Mouse (Mus musculus) intestine, postnatal 0 days (tissue): Measurements from ENCODE around the gene Ccl17. TPM values are rescaled to one million over a fixed set of nuclear protein-coding genes. Genes with fewer than 3 reads are reported as not detected.

ENCODE experiments used
- ATAC-seq: fragments of 200-750 bp; cut with Nextera tagmentation; 2 replicates; pipeline ENCODE4 v1.8.0; 2017; ENCODE audit warnings: mild to moderate bottlenecking, moderate TSS enrichment, moderate library complexity
- H3K27ac ChIP-seq: fragments of 300-500 bp; sonication (generic); 2 replicates; pipeline ENCODE4 v1.5.1; 2014; ENCODE audit warnings: mild to moderate bottlenecking, low read depth, low read length, moderate library complexity
- H3K27me3 ChIP-seq: fragments of 300-500 bp; sonication (generic); replicated peaks from 2 replicates; pipeline ENCODE4 v1.6.1; 2014; ENCODE audit warnings: low read length, mixed read lengths; ENCODE audit not compliant: control insufficient read depth, insufficient read depth
- H3K36me3 ChIP-seq: fragments of 300-500 bp; sonication (generic); 2 replicates; pipeline ENCODE4 v1.6.1; 2014; ENCODE audit warnings: mild to moderate bottlenecking, moderate library complexity; ENCODE audit not compliant: control insufficient read depth, insufficient read depth
- H3K4me1 ChIP-seq: fragments of 300-500 bp; sonication (generic); replicated peaks from 2 replicates; pipeline ENCODE4 v1.6.1; 2014; ENCODE audit warnings: antibody characterized with exemption, low read length, mixed read lengths; ENCODE audit not compliant: control insufficient read depth, insufficient read depth
- H3K4me2 ChIP-seq: fragments of 300-500 bp; sonication (generic); replicated peaks from 2 replicates; pipeline ENCODE4 v1.6.1; 2014; ENCODE audit warnings: low read depth, mild to moderate bottlenecking, moderate library complexity
- H3K4me3 ChIP-seq: fragments of 300-500 bp; sonication (generic); 2 replicates; pipeline ENCODE4 v1.5.1; 2014; ENCODE audit warnings: low read depth, low read length
- H3K9ac ChIP-seq: fragments of 300-500 bp; sonication (generic); 2 replicates; pipeline ENCODE4 v1.6.1; 2014; ENCODE audit warnings: mild to moderate bottlenecking, low read depth, low read length
- H3K9me3 ChIP-seq: fragments of 300-500 bp; sonication (generic); 2 replicates; pipeline ENCODE4 v1.6.1; 2016; ENCODE audit warnings: mixed run types; ENCODE audit not compliant: control insufficient read depth
- CTCF ChIP-seq: sonication (generic); IDR thresholded peaks from 2 replicates; pipeline ENCODE4 v1.5.1; 2016; ENCODE audit warnings: low read depth, mild to moderate bottlenecking, control low read depth, antibody characterized with exemption, moderate library complexity
- WGBS: fragments of 180-500 bp; shearing (Covaris S2); extraction: QIAGEN DNeasy Blood & Tissue Kit; methylation state at CpG from one replicate; pipeline ENCODE4 v1.1.7; 2014; 5-methylcytosine and 5-hydroxymethylcytosine counted together
- polyA plus RNA-seq: library from polyadenylated mRNA; unstranded; fragments of >200 nt; fragmentation: Nextera tagmentation; extraction: Ambion mirVana; gene quantifications from 2 replicates; pipeline ENCODE4 v1.2.1, GENCODE M21; 2015

Gene Ccl17
- polyA plus RNA-seq, result 1.2 and 1.3 TPM in 2 replicates

GRCm38 (mm10) chr8:94810153-94810552 lies at the start of gene Ccl17:
TSS of gene Ccl17 (plus strand) at chr8:94810453.
- Histone ChIP-seq H3K36me3 (no peaks in the 10 kb centered on the region), H3K4me1 (no peaks in the 10 kb centered on the region), H3K27me3 (no peaks in the 10 kb centered on the region), H3K4me2 (no peak within 1 kb of the TSS), H3K27ac (no peak within 1 kb of the TSS), H3K9me3 (no peaks in the 10 kb centered on the region), H3K9ac (no peak within 1 kb of the TSS), H3K4me3 (no peak within 1 kb of the TSS)
- no peak for TF ChIP-seq CTCF
- 37% methylated on average over 3 of the region's 3 CpGs for WGBS
- no peak for ATAC-seq

- Histone ChIP-seq H3K4me3 (no peak overlapping the region), H3K9ac (no peak overlapping the region), H3K4me1 (peaks cover 5% of the 10 kb centered on the region), H3K36me3 (no peaks in the 10 kb centered on the region), H3K27me3 (no peaks in the 10 kb centered on the region), H3K27ac (no peak overlapping the region), H3K4me2 (no peak overlapping the region), H3K9me3 (no peaks in the 10 kb centered on the region)
- 40% methylated on average over 9 of the region's 9 CpGs for WGBS
- ATAC-seq, result no peak
- no peak for TF ChIP-seq CTCF
Measured at GRCm38 (mm10) chr8:94767035-94767434, 43.2 kb upstream of the Ccl17 start.

GRCm38 (mm10) chr8:94770945-94771344 lies 39.3 kb upstream of the Ccl17 start:
- H3K36me3 ChIP-seq, result no peaks in the 10 kb centered on the region
- no peak overlapping the region for H3K4me3 ChIP-seq
- peak; percentile 95 for ATAC-seq
- H3K9me3 ChIP-seq, result no peaks in the 10 kb centered on the region
- peak overlapping the region; percentile 87 for H3K27ac ChIP-seq
- 11% methylated on average over 6 of the region's 6 CpGs for WGBS
- H3K9ac ChIP-seq, result 0 out of 2 replicates have a peak overlapping the region, but pooled peaks have one; percentile 34
- H3K4me2 ChIP-seq, result peak overlapping the region; percentile 80
- TF ChIP-seq CTCF, result no peak; the same call in 1 of the 2 replicates
- no peaks in the 10 kb centered on the region for H3K27me3 ChIP-seq
- H3K4me1 ChIP-seq, result peaks cover 5% of the 10 kb centered on the region

GRCm38 (mm10) chr8:94771941-94772670 lies 38.1 kb upstream of the Ccl17 start, which contains the start of gene Cx3cl1:
TSS of gene Cx3cl1 (plus strand) at chr8:94772009.
- no peaks in the 10 kb centered on the region for H3K27me3 ChIP-seq
- peak within 1 kb of the TSS; percentile 56 for H3K4me3 ChIP-seq
- TF ChIP-seq CTCF, result no peak
- no peaks in the 10 kb centered on the region for H3K9me3 ChIP-seq
- H3K9ac ChIP-seq, result peak within 1 kb of the TSS; percentile 63
- peak within 1 kb of the TSS; percentile 80 for H3K4me2 ChIP-seq
- under 1% methylated on average over 38 of the region's 38 CpGs for WGBS
- peak; percentile 74 for ATAC-seq
- no peaks in the 10 kb centered on the region; the same call in 1 of the 2 replicates for H3K36me3 ChIP-seq
- H3K27ac ChIP-seq, result peak within 1 kb of the TSS; percentile 87
- H3K4me1 ChIP-seq, result peaks cover 5% of the 10 kb centered on the region

- no peaks in the 10 kb centered on the region; the same call in 1 of the 2 replicates for H3K36me3 ChIP-seq
- ATAC-seq, result no peak
Measured at GRCm38 (mm10) chr8:94773048-94773447, 37.2 kb upstream of the Ccl17 start.

GRCm38 (mm10) chr8:94773700-94774171 lies 36.5 kb upstream of the Ccl17 start:
- no peak for TF ChIP-seq CTCF
- peak overlapping the region; percentile 80 for H3K4me2 ChIP-seq
- H3K36me3 ChIP-seq, result no peaks in the 10 kb centered on the region; the same call in 1 of the 2 replicates
- no peak overlapping the region for H3K4me3 ChIP-seq
- H3K27ac ChIP-seq, result no peak overlapping the region
- no peak overlapping the region for H3K9ac ChIP-seq
- peaks cover 12% of the 10 kb centered on the region for H3K4me1 ChIP-seq
- 63% methylated on average over 12 of the region's 12 CpGs for WGBS
- ATAC-seq, result no peak
- no peaks in the 10 kb centered on the region for H3K9me3 ChIP-seq
- H3K27me3 ChIP-seq, result no peaks in the 10 kb centered on the region

More at GRCm38 (mm10) chr8:94773048-94773447, 37.2 kb upstream of the Ccl17 start:
- H3K4me2 ChIP-seq, result peak overlapping the region; percentile 80
- peaks cover 8% of the 10 kb centered on the region for H3K4me1 ChIP-seq
- no peaks in the 10 kb centered on the region for H3K27me3 ChIP-seq
- H3K27ac ChIP-seq, result no peak overlapping the region
- no peak overlapping the region; the same call in 1 of the 2 replicates for H3K9ac ChIP-seq
- TF ChIP-seq CTCF, result no peak
- H3K9me3 ChIP-seq, result no peaks in the 10 kb centered on the region
- peak overlapping the region; percentile 56 for H3K4me3 ChIP-seq
- WGBS, result 72% methylated on average over 6 of the region's 6 CpGs
